Comparison of ENCODE assay signal across 8 mouse cellular contexts in the genomic region with DNA sequence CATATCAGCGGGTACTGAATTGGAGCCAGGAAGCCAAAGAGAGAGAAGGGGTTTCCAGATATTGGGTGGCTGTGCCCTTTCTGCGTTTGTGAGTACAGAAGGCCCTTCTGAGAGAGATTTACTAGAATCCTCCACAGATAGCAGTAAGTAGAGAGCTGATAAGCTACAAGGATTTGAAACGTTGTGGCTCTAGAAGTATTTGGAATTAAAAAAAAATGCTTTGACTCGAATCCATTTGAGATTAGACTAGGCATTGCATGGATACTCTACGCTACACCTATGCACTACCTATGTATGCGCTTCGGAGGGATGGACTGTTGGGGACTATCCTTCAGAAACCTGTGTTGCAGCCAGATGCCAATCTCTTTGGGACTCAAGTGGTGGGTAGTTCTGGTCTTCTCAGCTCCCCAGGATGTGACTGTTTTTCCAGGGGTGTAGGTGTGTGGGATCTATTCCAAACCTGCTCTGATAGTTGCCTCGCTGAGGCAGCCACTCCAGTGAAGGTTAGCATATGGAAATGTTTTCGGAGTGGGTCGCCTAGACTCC. TPM values are rescaled to one million over a fixed set of nuclear protein-coding genes. Genes with fewer than 3 reads are reported as not detected.
A peak's percentile ranks its signal among the peaks of the same experiment; 100 is the strongest.
DNase-seq lines count a peak whose midpoint lies in the region; ATAC-seq and TF ChIP-seq lines count a peak whose summit lies in the region.

No protein-coding gene starts in this region.

- peak overlapping the region; percentile 90 for H3K27ac ChIP-seq in hindbrain, embryonic 13.5 days
- H3K27ac ChIP-seq in limb, embryonic 15.5 days = no peak overlapping the region
- H3K27ac ChIP-seq in stomach, embryonic 16.5 days (ENCODE audit: low read length) = no peak overlapping the region

- no peaks in the 10 kb centered on the region for H3K9me3 ChIP-seq in hindbrain, embryonic 13.5 days
- H3K9me3 ChIP-seq in limb, embryonic 15.5 days = no peaks in the 10 kb centered on the region
- no peaks in the 10 kb centered on the region for H3K9me3 ChIP-seq in stomach, embryonic 16.5 days (replicated peaks; ENCODE audit: control insufficient read depth, low read length)

- TF ChIP-seq CTCF in C2C12 (IDR thresholded peaks at IDR 0.05; ENCODE audit: control insufficient read depth, insufficient read depth, insufficient read length) = no peak

- no peaks in the 10 kb centered on the region for H3K36me3 ChIP-seq in C2C12 (ENCODE audit: control insufficient read depth, insufficient read depth)
- H3K36me3 ChIP-seq in hindbrain, embryonic 13.5 days = no peaks in the 10 kb centered on the region
- no peaks in the 10 kb centered on the region for H3K36me3 ChIP-seq in limb, embryonic 15.5 days
- H3K36me3 ChIP-seq in stomach, embryonic 16.5 days (ENCODE audit: control insufficient read depth, insufficient read depth, low read length) = no peaks in the 10 kb centered on the region

- peak; percentile 13 to 27 for DNase-seq in cerebellum, postnatal 14 days
- DNase-seq in cerebellum, adult 9-10 months = no peak
- no peak for DNase-seq in adrenal gland, adult 18-20 months (ENCODE audit: low spot score in 2 of 2)
- no peak for DNase-seq in c-Kit-positive CD71-positive TER-119-positive erythroid progenitor cells, embryonic 14.5 days (ENCODE audit: low spot score)

- H3ac ChIP-seq in C2C12 (ENCODE audit: control insufficient read depth, insufficient read length, low read depth) = no peak overlapping the region

- no peaks in the 10 kb centered on the region for H3K79me3 ChIP-seq in C2C12 (ENCODE audit: low read depth)

- peak overlapping the region; percentile 18 for H3K4me3 ChIP-seq in C2C12 (ENCODE audit: insufficient read depth, poor library complexity, severe bottlenecking)
- peak overlapping the region; percentile 86 for H3K4me3 ChIP-seq in hindbrain, embryonic 13.5 days
- peak overlapping the region; percentile 63 for H3K4me3 ChIP-seq in limb, embryonic 15.5 days
- H3K4me3 ChIP-seq in stomach, embryonic 16.5 days (replicated peaks; ENCODE audit: low read length) = peak overlapping the region; percentile 69

- 9% methylated on average over 10 of the region's 10 CpGs for WGBS in hindbrain, embryonic 13.5 days
- 19% methylated on average over 10 of the region's 10 CpGs for WGBS in limb, embryonic 15.5 days
- 20% methylated on average over 10 of the region's 10 CpGs for WGBS in stomach, embryonic 16.5 days

- ATAC-seq in hindbrain, embryonic 13.5 days (ENCODE audit: low FRiP score) = peak; percentile 21; the same call in 1 of the 2 replicates
- ATAC-seq in limb, embryonic 15.5 days (ENCODE audit: insufficient number of reproducible peaks, low FRiP score, low TSS enrichment, low read depth) = 0 out of 2 replicates have a peak, but pooled peaks have one; percentile 19
- no peak for ATAC-seq in stomach, embryonic 16.5 days (ENCODE audit: insufficient read depth, low FRiP score)

- peak overlapping the region; percentile 90 for H3K9ac ChIP-seq in hindbrain, embryonic 13.5 days
- no peak overlapping the region for H3K9ac ChIP-seq in limb, embryonic 15.5 days
- H3K9ac ChIP-seq in stomach, embryonic 16.5 days (ENCODE audit: low read length) = no peak overlapping the region

- H3K27me3 ChIP-seq in C2C12 (ENCODE audit: control insufficient read depth, insufficient read depth, insufficient read length) = no peaks in the 10 kb centered on the region
- H3K27me3 ChIP-seq in hindbrain, embryonic 13.5 days = no peaks in the 10 kb centered on the region
- peaks cover 5% of the 10 kb centered on the region; the same call in 1 of the 2 replicates for H3K27me3 ChIP-seq in limb, embryonic 15.5 days
- H3K27me3 ChIP-seq in stomach, embryonic 16.5 days (ENCODE audit: control insufficient read depth, insufficient read depth, low read length) = no peaks in the 10 kb centered on the region

- peaks cover 20% of the 10 kb centered on the region for H3K4me1 ChIP-seq in hindbrain, embryonic 13.5 days (replicated peaks)
- peaks cover 8% of the 10 kb centered on the region; the same call in 1 of the 2 replicates for H3K4me1 ChIP-seq in limb, embryonic 15.5 days
- H3K4me1 ChIP-seq in stomach, embryonic 16.5 days (ENCODE audit: control insufficient read depth, insufficient read depth, low read length) = peaks cover 5% of the 10 kb centered on the region

- H3K4me2 ChIP-seq in hindbrain, embryonic 13.5 days = peak overlapping the region; percentile 91
- H3K4me2 ChIP-seq in limb, embryonic 15.5 days = peak overlapping the region; percentile 93
- peak overlapping the region; percentile 97 for H3K4me2 ChIP-seq in stomach, embryonic 16.5 days (ENCODE audit: low read depth, low read length)

- H3K79me2 ChIP-seq in C2C12 (ENCODE audit: control insufficient read depth, insufficient read depth) = peaks cover 9% of the 10 kb centered on the region

TF ChIP-seq in C2C12, 6 proteins besides CTCF, POLR2A, EP300 and RAD21:
- TF ChIP-seq FOSL1 (IDR thresholded peaks at IDR 0.05; ENCODE audit: insufficient read depth, low read length, poor library complexity, severe bottlenecking) (no peak), MYOG (IDR thresholded peaks at IDR 0.05; ENCODE audit: control insufficient read depth, extremely low read depth, insufficient read length) (no peak), MAX (IDR thresholded peaks at IDR 0.05) (no peak), USF1 (IDR thresholded peaks at IDR 0.05; ENCODE audit: low read depth) (no peak), CEBPB (IDR thresholded peaks at IDR 0.05; ENCODE audit: low read depth) (no peak), MYOD1 (IDR thresholded peaks at IDR 0.05; ENCODE audit: control insufficient read depth, insufficient read length, low read depth) (no peak)

RNA-seq across cellular contexts. Expression of a gene that starts 1.8 kb away (rescaled TPM):
- polyA plus RNA-seq in C2C12 (2012; fragmentation: generic; extraction: Trizol) = 3.0 TPM
- 58.3 and 59.4 TPM in 2 replicates for polyA plus RNA-seq in hindbrain, embryonic 13.5 days (2015; fragmentation: Nextera tagmentation; extraction: Ambion mirVana)
- 9.5 and 10.5 TPM in 2 replicates for polyA plus RNA-seq in limb, embryonic 15.5 days (2015; fragmentation: Nextera tagmentation; extraction: Ambion mirVana)
- 6.7 and 7.7 TPM in 2 replicates for polyA plus RNA-seq in stomach, embryonic 16.5 days (2015; fragmentation: Nextera tagmentation; extraction: Ambion mirVana)
- 1 to 10 TPM; 2.2 to 2.8 TPM for total RNA-seq in adrenal gland, adult 18-20 months (2021)

Comparison
In these comparisons a context has a peak if more than half of its experiments do, and no peak if none do; other contexts are left out.
1. DNase-seq: peak in cerebellum, postnatal 14 days (2 of 2); none in cerebellum, adult 9-10 months (single experiment), adrenal gland, adult 18-20 months (0 of 2) and c-Kit-positive CD71-positive TER-119-positive erythroid progenitor cells, embryonic 14.5 days (single experiment).
2. H3K4me3 ChIP-seq: peak in every context shown above with its lines; median percentile 86 in hindbrain, embryonic 13.5 days; 69 in stomach, embryonic 16.5 days; 63 in limb, embryonic 15.5 days; 18 in C2C12.
3. Peak in every context shown above with its lines, with median percentiles within 50 percentile points of each other: H3K4me2 ChIP-seq.